Mouse (Mus musculus): ENCODE results near the gene Pdlim4.

GRCm38 (mm10) chr11:54071726-54072445 is 3.1 kb upstream of the Pdlim4 start:
- TF ChIP-seq TAL1 (IDR thresholded peaks at IDR 0.05; ENCODE audit: low read length): no peak
- TF ChIP-seq GATA1 (IDR thresholded peaks at IDR 0.05; ENCODE audit: low read length): no peak
